Mouse (Mus musculus) embryonic facial prominence, embryonic 11.5 days (tissue): ENCODE data around the gene Tns1. TPM values are rescaled to one million over a fixed set of nuclear protein-coding genes. Genes with fewer than 3 reads are reported as not detected.

Source experiments
- ATAC-seq: fragments of 200-750 bp; cut with Nextera tagmentation; replicated peaks from 2 replicates; pipeline ENCODE4 v1.8.0; 2017; ENCODE audit warnings: low read depth; ENCODE audit not compliant: insufficient number of reproducible peaks, low FRiP score, low TSS enrichment
- DNase-seq: peaks from one replicate; pipeline ENCODE4 v3.0.0-alpha.2; 2015; ENCODE audit warnings: low spot score
- H3K27ac ChIP-seq: fragments of 300-500 bp; sonication (generic); replicated peaks from 2 replicates; pipeline ENCODE4 v1.5.1; 2014; ENCODE audit warnings: mild to moderate bottlenecking, low read depth, low read length, control low read depth
- H3K27me3 ChIP-seq: fragments of 300-500 bp; sonication (generic); 2 replicates; pipeline ENCODE4 v1.6.1; 2014; ENCODE audit warnings: mild to moderate bottlenecking, low read length, moderate library complexity, mixed read lengths; ENCODE audit not compliant: control insufficient read depth, insufficient read depth
- H3K36me3 ChIP-seq: fragments of 300-500 bp; sonication (generic); replicated peaks from 2 replicates; pipeline ENCODE4 v1.6.1; 2014; ENCODE audit warnings: low read depth, mild to moderate bottlenecking, low read length, moderate library complexity, mixed read lengths; ENCODE audit not compliant: control insufficient read depth, insufficient read depth
- H3K4me1 ChIP-seq: fragments of 300-500 bp; sonication (generic); 2 replicates; pipeline ENCODE4 v1.6.1; 2014; ENCODE audit warnings: low read length, mixed read lengths; ENCODE audit not compliant: control insufficient read depth, insufficient read depth
- H3K4me2 ChIP-seq: fragments of 300-500 bp; sonication (generic); 2 replicates; pipeline ENCODE4 v1.6.1; 2014; ENCODE audit warnings: low read depth, mild to moderate bottlenecking, control low read depth, low read length, moderate library complexity
- H3K4me3 ChIP-seq: fragments of 300-500 bp; sonication (generic); 2 replicates; pipeline ENCODE4 v1.5.1; 2014; ENCODE audit warnings: low read depth, low read length, control low read depth
- H3K9ac ChIP-seq: fragments of 300-500 bp; sonication (generic); replicated peaks from 2 replicates; pipeline ENCODE4 v1.6.1; 2014; ENCODE audit warnings: mild to moderate bottlenecking, control low read depth, low read length
- H3K9me3 ChIP-seq: fragments of 300-500 bp; sonication (generic); replicated peaks from 2 replicates; pipeline ENCODE4 v1.6.1; 2016; ENCODE audit warnings: mild to moderate bottlenecking, low read length, inconsistent platforms, mixed read lengths; ENCODE audit not compliant: control insufficient read depth
- WGBS: fragments of 180-500 bp; shearing (Covaris S2); extraction: QIAGEN DNeasy Blood & Tissue Kit; methylation state at CpG from one replicate; pipeline ENCODE4 v1.1.7; 2014; 5-methylcytosine and 5-hydroxymethylcytosine counted together
- polyA plus RNA-seq: library from polyadenylated mRNA; unstranded; fragments of >200 nt; fragmentation: Nextera tagmentation; extraction: Ambion mirVana; gene quantifications from 2 replicates; pipeline ENCODE4 v1.2.1, GENCODE M21; 2014

Gene Tns1
- polyA plus RNA-seq, 1 experiment from 2014 or later = 21.6 TPM

DNA sequence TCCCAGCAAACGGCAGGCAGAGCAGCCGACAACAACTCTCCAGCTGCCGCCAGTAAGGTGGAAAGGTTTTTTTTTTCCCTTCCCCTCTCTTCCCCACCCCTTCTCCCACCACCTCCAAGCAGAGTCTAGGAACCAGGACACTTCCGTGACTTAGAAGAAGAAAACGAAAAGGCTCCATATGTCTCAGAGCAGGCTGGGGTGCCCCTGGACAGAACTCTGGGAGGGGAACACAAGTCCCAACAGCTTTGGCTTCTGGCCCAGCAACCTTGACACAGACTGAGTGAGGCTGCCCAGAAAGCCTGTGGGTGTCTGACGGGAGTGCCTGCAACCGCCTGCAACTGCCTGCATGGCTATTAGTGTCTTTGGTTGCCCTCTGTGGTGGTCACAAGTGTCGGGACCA is 160.6 kb downstream of the Tns1 start:
- WGBS = 29% methylated on average over 8 of the region's 8 CpGs
- DNase-seq (no peak), ATAC-seq (no peak)
- no peaks in the 10 kb centered on the region for H3K27me3 ChIP-seq
- H3K36me3 ChIP-seq = no peaks in the 10 kb centered on the region
- H3K9ac ChIP-seq = peak overlapping the region; percentile 44; the same call in 1 of the 2 replicates
- H3K9me3 ChIP-seq = no peaks in the 10 kb centered on the region
- no peak overlapping the region for H3K4me3 ChIP-seq
- H3K27ac ChIP-seq = peak overlapping the region; percentile 52; the same call in 1 of the 2 replicates
- no peak overlapping the region for H3K4me2 ChIP-seq
- H3K4me1 ChIP-seq = peaks cover 3% of the 10 kb centered on the region; the same call in 1 of the 2 replicates

DNA sequence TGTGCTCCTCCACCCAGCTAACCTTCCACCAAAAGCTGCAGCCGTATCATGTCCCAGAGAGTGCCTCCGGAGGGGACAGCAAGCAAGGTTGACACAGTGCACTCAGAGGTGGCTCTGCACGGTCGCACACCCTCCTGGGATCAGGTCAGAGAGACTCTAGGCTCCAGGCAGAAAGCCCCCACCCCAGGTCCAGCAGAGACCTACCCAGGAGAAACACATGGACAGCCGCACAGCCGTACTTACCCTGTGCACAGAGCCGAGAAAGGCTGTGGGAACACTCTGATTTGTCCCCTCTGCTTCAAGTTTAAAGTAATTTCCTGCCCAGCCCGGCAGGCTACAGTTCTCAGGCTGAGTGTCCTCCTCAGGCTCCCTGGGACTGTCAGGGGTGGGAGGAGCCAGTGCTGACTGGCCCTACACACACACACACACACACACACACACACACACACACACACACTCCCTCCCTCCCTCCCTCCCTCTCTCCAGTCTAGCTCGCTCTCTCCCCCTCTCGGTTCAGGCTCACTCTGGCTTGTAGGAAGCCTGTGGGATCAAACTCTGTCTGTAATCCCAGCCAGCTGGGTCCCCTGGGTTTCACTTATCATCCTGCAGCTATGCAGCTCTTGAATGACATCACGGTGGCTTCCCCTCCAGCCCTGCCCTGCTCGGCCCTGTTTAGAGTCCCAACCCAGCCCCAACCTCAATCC is 161.4 kb downstream of the Tns1 start:
- WGBS = 9% methylated on average over 11 of the region's 12 CpGs
- no peaks in the 10 kb centered on the region for H3K9me3 ChIP-seq
- H3K4me1 ChIP-seq = peaks cover 3% of the 10 kb centered on the region; the same call in 1 of the 2 replicates
- H3K36me3 ChIP-seq = no peaks in the 10 kb centered on the region
- H3K27ac ChIP-seq = peak overlapping the region; percentile 56
- ATAC-seq (peak; percentile 86), DNase-seq (peak; percentile 75)
- H3K4me3 ChIP-seq = peak overlapping the region; percentile 6; the same call in 1 of the 2 replicates
- peak overlapping the region; percentile 21; the same call in 1 of the 2 replicates for H3K4me2 ChIP-seq
- H3K9ac ChIP-seq = peak overlapping the region; percentile 44; the same call in 1 of the 2 replicates
- no peaks in the 10 kb centered on the region for H3K27me3 ChIP-seq

DNA sequence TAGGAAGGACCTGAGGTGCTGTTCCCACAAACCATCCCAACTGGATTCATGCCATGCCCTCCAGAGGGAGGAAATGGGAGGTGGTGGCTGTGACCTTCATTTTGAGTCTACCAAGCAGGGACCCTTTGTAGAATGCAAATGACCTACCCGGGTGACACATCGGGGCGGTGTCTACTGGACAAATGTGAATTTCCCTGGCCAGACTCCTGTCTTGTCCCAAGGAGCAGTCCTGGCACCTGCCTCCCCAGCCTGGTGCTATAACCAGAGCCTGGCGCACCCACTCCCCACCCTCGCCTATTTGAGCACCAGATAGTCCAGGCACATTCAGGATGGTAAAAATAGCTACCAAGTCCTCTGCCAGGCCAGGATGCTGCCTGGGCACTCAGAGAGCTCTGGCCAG is 162.2 kb downstream of the Tns1 start:
- ATAC-seq (no peak), DNase-seq (no peak)
- Histone ChIP-seq H3K27ac (no peak overlapping the region), H3K9ac (no peak overlapping the region), H3K9me3 (no peaks in the 10 kb centered on the region), H3K36me3 (no peaks in the 10 kb centered on the region), H3K27me3 (no peaks in the 10 kb centered on the region), H3K4me1 (peaks cover 3% of the 10 kb centered on the region; the same call in 1 of the 2 replicates), H3K4me2 (no peak overlapping the region), H3K4me3 (no peak overlapping the region)
- 93% methylated on average over 5 of the region's 5 CpGs for WGBS

DNA sequence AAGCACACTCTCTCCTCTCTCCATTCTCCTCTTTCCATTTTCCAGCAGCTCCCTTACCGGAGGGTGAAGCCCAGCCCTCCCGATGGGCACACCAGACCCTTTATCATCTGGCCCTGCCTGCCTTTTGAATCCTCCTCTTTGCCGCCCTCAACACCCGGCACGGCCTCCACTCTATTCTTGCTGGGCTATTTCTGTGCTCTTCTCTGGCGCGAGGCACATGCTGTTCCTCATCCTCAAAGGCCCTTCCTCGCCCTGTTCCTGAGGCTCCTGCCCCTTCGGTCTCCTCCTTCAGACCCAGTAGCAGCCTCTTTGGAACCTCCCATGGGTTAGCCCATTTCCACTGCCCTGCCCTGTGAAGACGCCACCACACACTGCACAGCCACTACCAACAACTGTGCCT is 164.5 kb downstream of the Tns1 start:
- 93% methylated on average over 10 of the region's 10 CpGs for WGBS
- no peaks in the 10 kb centered on the region for H3K36me3 ChIP-seq
- H3K27ac ChIP-seq = no peak overlapping the region
- DNase-seq = no peak
- no peak overlapping the region for H3K4me3 ChIP-seq
- H3K9ac ChIP-seq = no peak overlapping the region
- H3K27me3 ChIP-seq = no peaks in the 10 kb centered on the region
- no peak for ATAC-seq
- H3K4me1 ChIP-seq = peaks cover 3% of the 10 kb centered on the region; the same call in 1 of the 2 replicates
- no peak overlapping the region for H3K4me2 ChIP-seq
- no peaks in the 10 kb centered on the region for H3K9me3 ChIP-seq

DNA sequence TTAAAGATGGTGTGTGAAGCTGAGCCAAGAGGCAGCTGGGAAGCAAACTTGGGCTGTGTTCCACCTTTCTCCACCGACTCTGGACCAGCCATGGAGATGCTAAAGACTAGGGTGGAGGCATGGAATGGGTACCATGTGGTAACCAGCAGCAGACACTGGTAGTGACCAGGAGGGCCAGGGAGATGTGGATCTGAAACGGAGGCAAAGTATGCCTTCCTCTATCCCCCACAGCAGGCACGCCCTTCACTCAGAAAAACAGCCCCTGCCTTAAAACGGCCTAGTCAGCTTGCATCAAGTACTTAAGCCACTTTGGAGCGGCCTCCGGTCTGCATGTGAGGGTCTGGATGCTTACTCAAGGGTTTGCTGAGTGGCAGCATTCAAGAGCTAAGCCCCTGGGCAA is 164.9 kb downstream of the Tns1 start:
- Histone ChIP-seq H3K36me3 (no peaks in the 10 kb centered on the region), H3K4me2 (no peak overlapping the region), H3K9me3 (no peaks in the 10 kb centered on the region), H3K27me3 (no peaks in the 10 kb centered on the region), H3K9ac (no peak overlapping the region), H3K4me1 (peaks cover 3% of the 10 kb centered on the region; the same call in 1 of the 2 replicates), H3K27ac (no peak overlapping the region), H3K4me3 (no peak overlapping the region)
- 89% methylated on average over 6 of the region's 6 CpGs for WGBS
- ATAC-seq (no peak), DNase-seq (no peak)

DNA sequence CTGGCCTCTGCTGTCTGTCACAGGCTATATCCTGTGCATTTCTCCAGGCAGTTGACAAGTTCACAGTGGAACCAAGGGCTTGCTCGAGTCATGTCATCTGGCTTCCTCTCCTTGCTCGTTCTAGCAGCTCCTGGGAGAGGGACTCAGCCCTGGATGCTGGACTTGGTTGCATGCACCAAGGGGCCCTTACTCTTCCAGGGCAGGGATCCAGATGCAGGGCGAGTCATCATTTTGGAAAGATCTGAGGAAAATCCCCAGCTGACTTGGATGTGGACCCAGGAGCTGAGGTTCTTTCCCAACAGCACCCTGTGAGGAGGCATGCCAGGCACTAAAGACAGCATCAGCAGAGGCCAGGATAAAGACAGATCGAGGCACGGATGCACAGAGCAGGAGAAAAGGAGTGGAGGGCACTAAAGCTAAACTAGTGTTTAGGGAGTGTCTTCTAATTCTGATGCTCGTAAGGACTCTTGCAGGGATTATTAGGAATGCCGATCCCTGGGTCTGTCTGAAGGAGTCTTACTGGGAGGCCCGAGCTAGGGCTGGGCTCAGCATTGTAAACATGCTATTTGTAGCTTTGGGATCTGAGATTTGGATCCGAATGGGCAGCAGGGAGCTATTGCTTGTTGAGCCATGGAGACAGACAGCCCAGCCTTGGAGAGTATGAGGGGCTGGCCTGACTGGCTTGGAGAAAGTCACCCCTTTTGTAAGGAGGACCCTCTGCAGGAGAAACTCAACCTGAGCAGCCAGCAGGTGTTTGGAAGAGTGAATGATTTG is 165.9 kb downstream of the Tns1 start:
- Histone ChIP-seq H3K4me3 (no peak overlapping the region), H3K27ac (no peak overlapping the region), H3K4me2 (no peak overlapping the region), H3K9me3 (no peaks in the 10 kb centered on the region), H3K9ac (no peak overlapping the region), H3K36me3 (no peaks in the 10 kb centered on the region; the same call in 1 of the 2 replicates), H3K4me1 (peaks cover 3% of the 10 kb centered on the region; the same call in 1 of the 2 replicates), H3K27me3 (no peaks in the 10 kb centered on the region)
- ATAC-seq (no peak), DNase-seq (no peak)
- 44% methylated on average over 9 of the region's 9 CpGs for WGBS

DNA sequence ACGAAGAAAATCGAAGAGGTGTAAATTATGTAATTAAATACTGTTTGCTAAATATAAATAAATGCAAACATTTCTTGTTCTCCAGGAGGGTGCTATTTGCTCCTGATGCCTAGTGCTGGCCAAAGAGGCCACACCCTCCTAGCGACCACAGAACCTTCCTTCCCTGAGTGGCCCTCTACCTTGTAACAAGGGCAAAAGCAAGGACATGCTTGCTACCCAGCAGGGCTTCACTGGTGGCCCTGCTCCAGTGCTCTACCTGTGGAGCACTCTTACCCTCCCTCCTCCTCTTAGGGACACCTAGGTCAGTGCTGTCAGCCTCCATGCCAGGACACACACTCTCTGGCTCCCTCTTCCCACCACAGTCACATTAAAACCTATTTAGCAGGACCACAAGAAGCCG is 166.8 kb downstream of the Tns1 start:
- Histone ChIP-seq H3K36me3 (no peaks in the 10 kb centered on the region; the same call in none of the 2 replicates), H3K27ac (no peak overlapping the region), H3K27me3 (no peaks in the 10 kb centered on the region), H3K4me1 (no peaks in the 10 kb centered on the region; the same call in 1 of the 2 replicates), H3K4me3 (no peak overlapping the region), H3K4me2 (no peak overlapping the region), H3K9me3 (no peaks in the 10 kb centered on the region), H3K9ac (no peak overlapping the region)
- no peak for DNase-seq
- no peak for ATAC-seq
- 85% methylated on average over 4 of the region's 4 CpGs for WGBS

DNA sequence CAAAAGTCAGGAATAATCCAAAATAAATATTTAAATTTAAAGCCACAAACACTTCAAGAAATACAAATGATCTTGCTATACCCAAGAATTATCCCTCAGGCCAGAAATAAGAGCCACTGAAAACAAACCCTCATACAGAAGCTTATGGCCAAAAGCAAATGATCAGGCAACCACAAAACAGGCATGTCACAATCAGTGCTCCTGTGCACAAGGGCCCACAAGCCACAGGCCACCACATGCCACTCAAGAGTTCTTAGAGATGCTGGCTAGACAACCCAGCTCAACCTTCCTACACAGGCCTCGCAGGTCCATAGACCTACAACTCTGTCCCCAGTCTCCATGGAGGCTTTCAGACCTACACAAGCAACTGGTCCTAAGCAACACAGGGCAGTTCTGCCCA is 167.9 kb downstream of the Tns1 start:
- Histone ChIP-seq H3K36me3 (no peaks in the 10 kb centered on the region; the same call in none of the 2 replicates), H3K9ac (no peak overlapping the region), H3K27ac (no peak overlapping the region), H3K4me1 (no peaks in the 10 kb centered on the region; the same call in 1 of the 2 replicates), H3K4me3 (no peak overlapping the region), H3K9me3 (no peaks in the 10 kb centered on the region), H3K4me2 (no peak overlapping the region), H3K27me3 (no peaks in the 10 kb centered on the region)
- ATAC-seq = no peak
- no peak for DNase-seq
- 86% methylated on average over 1 of the region's 1 CpGs for WGBS
